Mouse (Mus musculus) left cerebral cortex, postnatal 36 days (tissue): Measurements from ENCODE around the gene Fam193b. TPM values are rescaled to one million over a fixed set of nuclear protein-coding genes. Genes with fewer than 3 reads are reported as not detected.

Source experiments
- DNase-seq, 2 experiments: peaks; one replicate each; pipeline ENCODE4 v3.0.0; 2021 to 2022; ENCODE audit warnings: low spot score in 2 of 2, mixed read lengths in 1 of 2
- intact Hi-C: fragments of 180-260 bp; cut with DNase I; formaldehyde crosslinking; loops from one replicate; pipeline ENCODE4 v1.15.1; 2025
- total RNA-seq, 2 experiments: library from RNA; stranded (reverse); gene quantifications; 2 replicates each; pipeline ENCODE4 v1.2.3; 2021

Fam193b gene
- total RNA-seq, 2 experiments from 2014 or later = 61.1 to 99.5 TPM

DNA sequence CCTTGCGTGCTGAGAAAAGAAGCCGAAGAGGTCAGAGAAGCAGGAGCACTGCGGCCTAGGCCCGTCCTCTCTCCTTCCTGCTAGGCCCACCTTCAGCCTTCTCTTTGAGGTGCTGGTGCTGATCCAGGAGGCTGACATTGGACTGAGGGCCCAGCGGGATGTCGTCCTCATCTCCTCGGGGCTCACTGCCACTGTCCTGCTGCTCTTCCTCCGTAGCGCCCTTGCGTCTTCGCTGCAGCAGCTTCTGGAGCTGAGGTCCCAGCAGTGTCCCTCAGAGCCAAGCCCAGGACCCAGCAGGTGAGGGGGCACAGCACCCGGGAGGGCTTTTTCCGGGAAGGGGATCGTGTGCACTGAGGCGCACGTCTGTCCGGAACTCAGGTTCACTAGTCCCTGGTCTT, 35.1 kb downstream of the Fam193b start:
- intact Hi-C loops = loop anchor here (5.0 kb wide), 1 partner anchor 113 kb away; no protein-coding TSS in a partner anchor
- no peak for DNase-seq

DNA sequence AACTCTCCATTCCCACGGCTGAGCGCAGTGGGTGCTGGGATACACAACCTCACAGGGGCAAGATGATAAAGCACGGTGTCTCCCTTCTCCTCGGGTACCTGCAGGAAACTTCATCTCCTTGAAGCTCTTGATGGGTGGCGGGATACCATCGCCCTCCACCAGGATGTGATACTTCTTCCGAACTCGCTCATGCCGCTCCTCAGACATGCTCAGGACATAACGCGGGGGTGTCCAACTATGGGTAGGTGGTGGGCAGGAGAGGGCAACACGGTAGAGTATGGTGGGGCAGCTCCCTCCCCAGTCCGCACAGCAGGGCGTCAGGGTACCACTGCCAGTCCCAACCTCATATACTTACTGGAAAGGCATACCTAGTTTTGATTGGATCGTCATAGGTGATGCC, 35.7 kb downstream of the Fam193b start:
- DNase-seq = no peak
- intact Hi-C loops = loop anchor here (5.0 kb wide), 1 partner anchor 113 kb away; no protein-coding TSS in a partner anchor

DNA sequence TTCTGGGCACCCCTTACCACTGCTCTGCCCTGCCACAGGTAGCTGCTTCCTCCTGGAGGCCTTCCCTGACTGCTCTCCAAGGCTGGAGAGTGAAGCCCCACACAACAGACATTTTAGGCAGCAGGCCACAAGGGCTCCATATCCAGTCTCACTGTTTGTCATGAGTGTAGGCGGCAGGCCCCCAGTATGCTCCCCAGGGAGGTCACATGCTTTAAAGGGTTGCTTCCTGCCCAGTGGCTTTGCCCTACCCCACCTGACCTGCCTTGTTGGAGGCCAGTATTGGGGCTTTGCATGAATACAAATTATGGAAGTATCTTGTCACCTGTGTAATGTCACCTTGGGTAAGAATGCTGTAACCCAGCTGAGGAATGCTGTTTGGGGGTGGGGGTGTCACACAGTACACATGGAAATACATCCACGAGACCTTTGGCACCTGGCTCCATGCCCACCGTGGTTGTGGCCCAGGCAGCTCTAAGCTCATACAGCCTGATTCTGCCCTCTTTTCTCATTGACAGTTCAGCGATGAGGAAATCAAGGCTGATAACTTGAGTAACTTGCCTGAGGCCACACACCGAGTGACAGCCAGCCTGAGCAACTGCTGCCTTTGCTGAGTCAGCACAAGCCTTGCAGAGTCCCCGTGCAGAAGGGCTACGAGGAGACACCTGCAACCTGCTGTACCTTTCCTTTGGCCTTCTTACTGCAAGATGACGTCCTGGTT, 41.6 kb downstream of the Fam193b start, which contains the start of gene Dok3:
Gene Dok3 (minus strand): TSS at position 99 of the 718 bp plus-strand sequence.
- intact Hi-C loops = no loop called here
- DNase-seq = no peak

DNA sequence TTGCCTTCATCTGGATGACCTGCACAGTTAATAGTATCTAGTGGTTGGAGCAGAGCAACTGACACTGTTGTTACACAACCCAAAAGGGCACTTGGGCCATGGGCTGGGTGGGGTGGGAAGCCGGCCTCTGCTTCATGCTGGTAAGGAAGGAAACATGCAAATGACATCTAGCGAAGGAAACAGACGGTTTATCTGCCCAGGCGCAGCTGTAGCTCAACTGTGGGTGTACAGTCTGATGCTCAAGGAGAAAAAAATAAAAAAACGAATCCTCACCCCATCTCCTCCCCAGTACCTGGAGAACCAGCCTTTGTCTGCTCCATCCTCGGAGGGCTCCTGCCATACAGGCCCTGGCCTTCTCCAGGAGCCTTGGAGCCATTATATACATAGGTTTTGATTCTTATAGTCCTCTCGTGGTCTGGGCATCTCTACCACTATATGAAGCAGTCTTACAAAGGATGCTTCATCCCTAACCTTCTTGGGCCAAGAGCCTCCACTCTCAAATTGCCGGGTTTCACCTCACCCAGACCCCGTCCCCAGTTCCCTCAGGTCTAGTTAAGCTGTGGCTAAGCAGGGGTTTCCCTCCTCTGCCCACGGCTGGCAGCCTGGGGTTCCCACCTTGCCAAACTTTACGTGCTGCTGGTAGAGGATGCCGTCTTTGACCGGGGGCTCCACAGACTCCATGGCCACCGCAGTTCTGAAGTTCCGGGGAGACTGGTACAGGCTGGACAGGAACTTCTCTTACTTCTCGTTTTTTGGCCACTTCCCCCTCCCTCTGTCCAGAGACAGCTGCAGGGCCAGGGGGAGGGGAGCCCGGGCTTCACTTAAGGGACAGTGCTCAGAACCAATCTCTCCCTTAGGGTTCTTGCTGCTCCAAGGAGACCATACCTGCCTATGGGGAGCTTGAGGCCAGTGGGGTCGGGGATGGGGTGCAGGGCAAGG, 42.8 kb downstream of the Fam193b start:
- no peak for DNase-seq
- intact Hi-C loops = no loop called here

GRCm38 (mm10) chr13:55527212-55527611, 43.7 kb downstream of the Fam193b start:
- no peak for DNase-seq
- intact Hi-C loops = no loop called here

GRCm38 (mm10) chr13:55525733-55526553, 45.0 kb downstream of the Fam193b start:
- no peak for DNase-seq
- intact Hi-C loops = no loop called here

DNA sequence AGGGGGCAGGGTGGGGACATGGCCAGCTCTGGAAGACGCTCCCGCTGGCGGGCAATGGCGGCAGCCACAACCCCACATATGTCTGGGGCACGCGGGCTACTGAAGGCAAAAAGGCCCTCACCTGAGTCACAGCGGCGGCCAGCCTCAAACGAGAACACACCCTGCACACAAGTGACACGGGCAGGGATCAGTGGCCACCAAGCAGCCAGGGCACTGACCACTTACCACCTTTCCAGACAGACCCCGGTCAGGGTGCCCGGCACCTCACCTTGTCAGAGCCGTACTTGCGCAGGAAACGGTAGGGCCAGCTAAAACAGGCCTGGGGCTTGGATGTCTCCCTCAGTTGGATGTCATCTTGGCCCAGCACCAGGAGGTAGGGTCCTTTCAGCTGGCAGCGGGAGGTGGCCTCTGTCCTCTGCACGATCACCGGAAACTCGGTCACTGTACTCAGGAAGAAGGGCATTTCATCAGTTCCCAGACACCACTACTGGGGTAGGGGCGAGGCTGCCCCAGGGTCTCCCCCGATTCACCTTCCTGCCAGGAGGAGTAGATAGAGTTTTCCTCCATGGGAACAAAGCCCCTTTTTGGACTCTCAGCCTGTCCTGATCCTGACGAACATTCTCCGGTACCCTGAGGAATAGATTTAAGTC, 46.8 kb downstream of the Fam193b start:
- DNase-seq = no peak
- intact Hi-C loops = no loop called here

- DNase-seq = no peak
- intact Hi-C loops = no loop called here
Observed at GRCm38 (mm10) chr13:55523278-55523677, 47.6 kb downstream of the Fam193b start.

- intact Hi-C loops = no loop called here
Observed at GRCm38 (mm10) chr13:55522730-55523129, 48.2 kb downstream of the Fam193b start.

GRCm38 (mm10) chr13:55519606-55520005, 51.3 kb downstream of the Fam193b start:
- intact Hi-C loops = no loop called here

More at GRCm38 (mm10) chr13:55522730-55523129, 48.2 kb downstream of the Fam193b start:
- no peak for DNase-seq

GRCm38 (mm10) chr13:55516955-55517354, 54.0 kb downstream of the Fam193b start:
- DNase-seq = peak; percentile 85 to 88
- intact Hi-C loops = loop anchor here (2.0 kb wide), 1 partner anchor 44 kb away; no protein-coding TSS in a partner anchor

More at GRCm38 (mm10) chr13:55519606-55520005, 51.3 kb downstream of the Fam193b start:
- no peak for DNase-seq

DNA sequence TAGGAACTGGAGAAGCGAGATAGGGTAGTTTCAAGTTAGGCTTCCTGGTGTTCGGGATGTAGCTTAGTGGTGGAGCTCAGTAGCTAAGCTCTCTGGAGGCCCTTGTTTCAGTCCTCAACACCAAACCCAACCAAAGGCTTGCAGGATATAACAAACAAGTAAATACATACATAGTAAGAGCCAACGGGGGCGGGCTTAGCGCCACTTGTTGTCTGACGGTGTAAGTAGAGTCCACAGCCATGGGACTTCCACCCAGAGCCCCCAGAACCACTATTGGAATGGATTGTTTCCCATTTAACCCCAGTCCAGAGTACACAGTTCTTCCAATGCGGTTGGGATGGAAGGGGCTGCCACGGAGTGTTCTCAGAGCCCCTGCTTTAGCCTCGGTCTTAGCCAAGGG, 57.1 kb downstream of the Fam193b start:
- intact Hi-C loops = loop anchor here (2.0 kb wide), 2 partner anchors 31 to 109 kb away; no protein-coding TSS in a partner anchor
- no peak for DNase-seq

DNA sequence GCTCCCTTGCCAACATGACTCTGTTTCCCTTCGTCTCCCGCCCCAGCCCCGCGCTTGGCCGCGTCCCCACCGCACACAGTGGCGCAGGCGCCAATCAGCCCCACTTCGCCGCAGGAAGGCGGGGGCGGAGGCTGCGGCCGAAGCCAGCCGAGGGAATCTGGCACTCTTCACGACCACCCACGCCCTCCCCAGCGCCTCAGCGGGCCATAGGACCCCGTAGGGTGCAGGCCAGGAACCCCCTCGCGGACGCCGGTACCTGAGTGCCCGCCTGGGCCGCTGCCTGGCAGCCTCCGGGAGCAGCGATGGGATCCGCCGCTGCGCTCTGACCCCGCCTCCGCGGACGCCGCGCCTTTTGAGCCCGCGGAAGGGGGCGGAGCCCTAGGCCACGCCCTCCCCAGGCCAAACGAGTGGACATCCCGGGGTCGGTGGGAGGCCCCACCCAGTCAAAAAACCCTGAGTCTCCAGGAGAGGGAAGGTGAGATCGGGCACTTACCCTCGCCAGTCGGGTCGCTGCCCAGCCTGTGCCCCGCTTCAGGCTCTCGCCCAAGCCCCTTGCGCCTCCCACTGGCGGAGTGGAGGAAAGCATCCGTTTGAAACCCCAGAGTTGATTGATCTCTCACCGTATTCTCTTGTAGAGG, 57.7 kb downstream of the Fam193b start, which contains the start of gene Pdlim7:
Gene Pdlim7 (minus strand): TSS at position 566 of the 638 bp plus-strand sequence.
- intact Hi-C loops = loop anchor here (2.0 kb wide), 2 partner anchors 30 to 108 kb away; no protein-coding TSS in a partner anchor
- DNase-seq = peak; percentile 89 to 90

DNA sequence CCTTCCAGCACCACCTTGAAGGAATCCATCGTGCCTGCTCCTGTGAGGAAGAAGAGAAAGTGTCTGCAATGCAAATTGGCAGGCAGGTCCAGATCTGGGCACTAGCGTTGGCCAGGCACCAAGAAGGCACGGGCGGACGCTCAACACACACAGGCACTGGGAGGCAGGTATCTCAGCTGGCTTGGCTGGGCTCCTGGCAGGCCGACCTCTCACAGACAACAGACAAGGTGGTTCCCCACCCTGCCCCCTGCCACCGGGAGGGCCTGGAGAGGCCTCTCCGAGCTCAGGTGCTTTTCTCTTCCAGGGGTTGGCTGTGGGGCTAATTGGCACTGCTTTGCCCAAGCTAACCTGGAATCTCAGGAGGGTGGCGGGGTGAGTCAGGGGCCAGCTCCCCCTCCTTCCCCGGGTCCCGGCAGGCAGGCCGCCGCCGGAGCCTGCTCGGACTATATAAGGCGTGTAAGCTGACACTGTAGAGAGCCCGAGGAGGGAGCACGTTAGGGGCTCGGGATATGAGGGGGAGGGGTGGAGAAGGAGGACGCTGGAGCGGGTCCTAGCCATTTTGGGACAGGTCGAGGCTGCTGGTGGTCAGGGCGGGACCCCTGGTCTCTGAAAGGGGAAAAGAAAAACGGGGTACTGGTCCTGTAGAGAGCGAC, 58.4 kb downstream of the Fam193b start:
- intact Hi-C loops = loop anchor here (2.0 kb wide), 2 partner anchors 30 to 108 kb away; no protein-coding TSS in a partner anchor
- peak in 1 of 2 experiments; percentile 43 for DNase-seq

DNA sequence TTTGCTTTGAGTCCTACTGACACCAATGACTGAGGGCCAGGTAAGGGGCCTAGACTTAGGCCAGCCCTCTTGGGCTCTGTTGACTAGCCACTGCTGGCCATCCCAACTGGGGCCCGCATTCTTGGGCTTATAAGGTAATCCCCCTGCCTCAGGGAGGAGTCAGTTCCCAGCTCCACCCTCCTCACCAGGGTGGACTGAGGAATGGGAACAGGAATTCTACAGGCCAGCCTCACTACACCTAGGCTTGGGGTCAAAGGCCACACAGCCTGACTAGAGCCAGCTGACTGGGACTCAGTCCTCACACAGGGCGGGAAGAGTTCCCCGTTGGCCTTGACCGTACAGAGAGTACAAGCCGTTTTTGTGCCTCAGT, 59.4 kb downstream of the Fam193b start:
- no peak for DNase-seq
- intact Hi-C loops = no loop called here

- DNase-seq = no peak
- intact Hi-C loops = no loop called here
Observed at GRCm38 (mm10) chr13:55510668-55511491, 60.0 kb downstream of the Fam193b start.

DNA sequence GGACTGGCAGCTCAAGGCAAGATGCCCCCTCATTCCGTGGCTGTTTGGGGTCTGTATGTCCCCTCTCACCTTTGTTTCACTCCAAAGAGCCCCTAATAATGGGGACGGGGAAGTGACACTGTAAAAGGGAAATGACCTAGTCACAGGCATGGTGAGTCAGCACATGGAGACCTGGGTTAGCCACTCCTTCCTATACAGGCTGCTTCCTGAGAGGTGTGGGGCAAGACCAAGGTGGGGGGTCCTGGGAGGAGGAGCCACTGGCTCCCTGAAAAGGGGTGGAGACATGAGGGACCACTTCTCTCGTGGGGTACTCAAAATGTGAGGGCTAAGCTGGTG, 60.6 kb downstream of the Fam193b start:
- DNase-seq = no peak
- intact Hi-C loops = no loop called here
